Mouse (Mus musculus) lung, embryonic 14.5 days (tissue): Measurements from ENCODE around the gene Racgap1. TPM values are rescaled to one million over a fixed set of nuclear protein-coding genes. Genes with fewer than 3 reads are reported as not detected.
A peak's percentile ranks its signal among the peaks of the same experiment; 100 is the strongest.

Experiments
- ATAC-seq: fragments of 200-750 bp; cut with Nextera tagmentation; 2 replicates; pipeline ENCODE4 v1.8.0; 2017; ENCODE audit warnings: mild to moderate bottlenecking, moderate TSS enrichment, moderate library complexity; ENCODE audit not compliant: insufficient read depth
- DNase-seq: peaks from one replicate; pipeline ENCODE4 v3.0.0-alpha.2; 2015
- H3K27ac ChIP-seq: fragments of 300-500 bp; sonication (generic); 2 replicates; pipeline ENCODE4 v1.5.1; 2014; ENCODE audit warnings: low read depth, mild to moderate bottlenecking, moderate library complexity
- H3K27me3 ChIP-seq: fragments of 300-500 bp; sonication (generic); 2 replicates; pipeline ENCODE4 v1.6.1; 2014; ENCODE audit warnings: low read length, control low read depth; ENCODE audit not compliant: insufficient read depth
- H3K36me3 ChIP-seq: fragments of 300-500 bp; sonication (generic); 2 replicates; pipeline ENCODE4 v1.6.1; 2014; ENCODE audit warnings: control low read depth; ENCODE audit not compliant: insufficient read depth
- H3K4me1 ChIP-seq: fragments of 300-500 bp; sonication (generic); 2 replicates; pipeline ENCODE4 v1.6.1; 2014; ENCODE audit warnings: antibody characterized with exemption, control low read depth; ENCODE audit not compliant: insufficient read depth
- H3K4me2 ChIP-seq: fragments of 300-500 bp; sonication (generic); 2 replicates; pipeline ENCODE4 v1.6.1; 2014; ENCODE audit warnings: mild to moderate bottlenecking
- H3K4me3 ChIP-seq: fragments of 300-500 bp; sonication (generic); 2 replicates; pipeline ENCODE4 v1.5.1; 2014; ENCODE audit warnings: low read depth, low read length
- H3K9ac ChIP-seq: fragments of 300-500 bp; sonication (generic); 2 replicates; pipeline ENCODE4 v1.6.1; 2014
- H3K9me3 ChIP-seq: fragments of 300-500 bp; sonication (generic); 2 replicates; pipeline ENCODE4 v1.6.1; 2016; ENCODE audit warnings: low read depth, low read length, control low read depth
- CTCF ChIP-seq: IDR thresholded peaks from 2 replicates; pipeline ENCODE4 v1.5.1; 2016; ENCODE audit warnings: antibody characterized with exemption, low read depth
- WGBS: fragments of 180-500 bp; shearing (Covaris S2); extraction: QIAGEN DNeasy Blood & Tissue Kit; methylation state at CpG from one replicate; pipeline ENCODE4 v1.1.7; 2014; 5-methylcytosine and 5-hydroxymethylcytosine counted together
- polyA plus RNA-seq: library from polyadenylated mRNA; unstranded; fragments of >200 nt; fragmentation: Nextera tagmentation; extraction: Ambion mirVana; gene quantifications from 2 replicates; pipeline ENCODE4 v1.2.1, GENCODE M21; 2014

Racgap1 gene
- polyA plus RNA-seq, 1 experiment from 2014 or later: 153 TPM

GRCm38 (mm10) chr15:99664600-99665451 lies 13.4 kb upstream of the Racgap1 start:
- H3K36me3 ChIP-seq: no peaks in the 10 kb centered on the region
- no peak for TF ChIP-seq CTCF
- DNase-seq: peak; percentile 85
- H3K27ac ChIP-seq: no peak overlapping the region; the same call in 1 of the 2 replicates
- peak; percentile 88 for ATAC-seq
- peak overlapping the region; percentile 78 for H3K4me2 ChIP-seq
- H3K9me3 ChIP-seq: no peaks in the 10 kb centered on the region
- peak overlapping the region; percentile 36 for H3K4me3 ChIP-seq
- H3K4me1 ChIP-seq: 0 out of 2 replicates have a peak, but pooled peaks cover 3% of the 10 kb centered on the region
- H3K27me3 ChIP-seq: peaks cover 30% of the 10 kb centered on the region
- peak overlapping the region; percentile 27; the same call in 1 of the 2 replicates for H3K9ac ChIP-seq
- WGBS: under 1% methylated on average over 52 of the region's 52 CpGs

DNA sequence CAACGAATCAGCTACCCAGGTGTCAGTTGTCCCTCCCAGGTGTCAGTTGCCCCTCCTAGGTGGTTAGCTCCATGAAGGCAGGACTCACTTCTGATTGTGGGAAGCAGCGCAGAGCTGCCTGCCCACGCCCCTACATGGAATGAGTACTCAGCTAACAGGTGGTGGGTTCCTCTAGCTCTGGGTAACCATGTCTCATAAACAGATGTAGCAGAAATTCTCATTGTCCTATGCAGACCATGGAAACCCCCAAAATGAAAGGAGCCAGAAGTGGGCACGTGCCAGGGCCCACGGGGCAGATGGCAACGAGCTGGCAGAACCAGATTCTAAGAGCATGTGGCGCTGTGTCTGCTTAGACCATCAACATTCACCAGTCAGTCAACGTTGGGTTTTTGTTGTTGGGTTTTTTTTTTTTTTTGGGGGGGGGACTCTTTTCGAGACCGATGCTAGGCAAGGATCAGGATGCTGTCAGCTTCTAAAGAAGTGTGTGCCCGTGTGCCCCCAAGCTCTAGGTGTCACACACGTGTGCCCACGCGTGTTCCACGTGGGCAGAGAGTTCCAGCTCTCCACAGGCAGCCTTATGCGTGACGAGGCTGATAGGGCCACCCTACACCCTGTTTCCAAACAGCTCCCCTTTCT lies 12.6 kb upstream of the Racgap1 start:
- H3K9me3 ChIP-seq: no peaks in the 10 kb centered on the region
- no peak for ATAC-seq
- no peak overlapping the region; the same call in 1 of the 2 replicates for H3K27ac ChIP-seq
- 3% methylated on average over 17 of the region's 17 CpGs for WGBS
- peaks cover 23% of the 10 kb centered on the region; the same call in 1 of the 2 replicates for H3K27me3 ChIP-seq
- 0 out of 2 replicates have a peak, but pooled peaks cover 3% of the 10 kb centered on the region for H3K4me1 ChIP-seq
- TF ChIP-seq CTCF: no peak
- peak overlapping the region; percentile 27; the same call in 1 of the 2 replicates for H3K9ac ChIP-seq
- peak overlapping the region; percentile 36 for H3K4me3 ChIP-seq
- no peaks in the 10 kb centered on the region for H3K36me3 ChIP-seq
- DNase-seq: no peak
- H3K4me2 ChIP-seq: peak overlapping the region; percentile 78

GRCm38 (mm10) chr15:99662371-99662770 lies 10.9 kb upstream of the Racgap1 start:
- no peak for ATAC-seq

GRCm38 (mm10) chr15:99661121-99661830 lies 9.8 kb upstream of the Racgap1 start:
- no peak for TF ChIP-seq CTCF
- no peak overlapping the region for H3K4me2 ChIP-seq
- ATAC-seq (no peak), DNase-seq (no peak)
- H3K4me1 ChIP-seq: 0 out of 2 replicates have a peak, but pooled peaks cover 3% of the 10 kb centered on the region
- H3K9me3 ChIP-seq: no peaks in the 10 kb centered on the region
- peaks cover 22% of the 10 kb centered on the region; the same call in 1 of the 2 replicates for H3K27me3 ChIP-seq
- no peaks in the 10 kb centered on the region for H3K36me3 ChIP-seq
- no peak overlapping the region for H3K9ac ChIP-seq
- 91% methylated on average over 15 of the region's 15 CpGs for WGBS
- no peak overlapping the region for H3K4me3 ChIP-seq
- no peak overlapping the region for H3K27ac ChIP-seq

More at GRCm38 (mm10) chr15:99662371-99662770, 10.9 kb upstream of the Racgap1 start:
- H3K27ac ChIP-seq: no peak overlapping the region
- 34% methylated on average over 7 of the region's 7 CpGs for WGBS
- H3K36me3 ChIP-seq: no peaks in the 10 kb centered on the region
- H3K9ac ChIP-seq: no peak overlapping the region
- H3K4me2 ChIP-seq: no peak overlapping the region
- H3K4me3 ChIP-seq: no peak overlapping the region
- H3K9me3 ChIP-seq: no peaks in the 10 kb centered on the region
- H3K27me3 ChIP-seq: peaks cover 22% of the 10 kb centered on the region; the same call in 1 of the 2 replicates
- H3K4me1 ChIP-seq: 0 out of 2 replicates have a peak, but pooled peaks cover 3% of the 10 kb centered on the region
- TF ChIP-seq CTCF: no peak
- DNase-seq: no peak

DNA sequence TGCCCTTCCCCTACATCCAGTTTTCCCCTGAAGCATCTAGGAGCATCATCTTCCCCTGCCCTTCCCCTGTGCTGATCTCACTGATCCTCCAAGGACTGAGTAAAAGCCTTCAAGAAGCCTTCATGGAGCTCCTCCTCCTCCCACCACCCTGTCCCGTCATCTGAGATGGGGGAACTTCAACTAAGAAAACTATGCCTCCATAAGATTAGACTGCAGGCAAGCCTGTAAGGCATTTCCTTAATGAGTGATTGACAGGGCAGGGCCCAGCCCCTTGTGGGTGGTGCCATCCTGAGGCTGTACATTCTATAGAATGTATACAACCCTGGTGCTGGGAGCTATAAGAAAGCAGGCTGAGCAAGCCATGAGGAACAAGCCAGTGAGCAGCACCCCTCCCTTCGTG lies 7.0 kb upstream of the Racgap1 start:
- no peaks in the 10 kb centered on the region for H3K9me3 ChIP-seq
- WGBS: 49% methylated on average over 2 of the region's 2 CpGs
- no peaks in the 10 kb centered on the region for H3K36me3 ChIP-seq
- DNase-seq (no peak), ATAC-seq (no peak)
- H3K27me3 ChIP-seq: peaks cover 21% of the 10 kb centered on the region
- no peaks in the 10 kb centered on the region for H3K4me1 ChIP-seq
- no peak overlapping the region for H3K27ac ChIP-seq
- H3K4me2 ChIP-seq: no peak overlapping the region
- no peak overlapping the region for H3K9ac ChIP-seq
- TF ChIP-seq CTCF: no peak
- no peak overlapping the region for H3K4me3 ChIP-seq

DNA sequence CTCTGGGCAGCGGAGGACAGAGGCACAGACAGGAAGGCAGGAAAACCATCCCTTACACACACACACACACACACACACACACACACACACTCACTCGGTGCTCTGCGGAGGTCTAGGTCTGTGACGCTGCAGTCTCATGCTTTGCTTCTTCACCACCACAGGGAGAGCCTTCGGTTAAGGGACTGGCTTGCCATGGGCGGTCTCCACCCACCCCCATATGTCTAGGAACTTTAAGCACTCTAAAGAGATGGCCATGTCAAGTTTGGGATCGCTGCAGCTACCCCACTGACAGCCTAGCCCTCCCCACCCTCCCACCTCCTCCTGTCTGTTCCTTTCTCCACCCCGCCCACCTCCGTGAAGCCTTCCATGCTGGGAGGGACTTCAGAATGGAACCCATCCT lies 4.5 kb upstream of the Racgap1 start:
- no peaks in the 10 kb centered on the region for H3K36me3 ChIP-seq
- H3K27ac ChIP-seq: no peak overlapping the region
- H3K4me1 ChIP-seq: no peaks in the 10 kb centered on the region
- peaks cover 19% of the 10 kb centered on the region for H3K27me3 ChIP-seq
- H3K4me2 ChIP-seq: no peak overlapping the region
- H3K4me3 ChIP-seq: no peak overlapping the region
- DNase-seq: no peak
- ATAC-seq: no peak
- no peak overlapping the region for H3K9ac ChIP-seq
- TF ChIP-seq CTCF: no peak
- 49% methylated on average over 9 of the region's 9 CpGs for WGBS
- no peaks in the 10 kb centered on the region for H3K9me3 ChIP-seq
